Mouse (Mus musculus): Measurements from ENCODE around the gene Ccdc40. TPM values are rescaled to one million over a fixed set of nuclear protein-coding genes. Genes with fewer than 3 reads are reported as not detected.

The Ccdc40 gene
- polyA plus RNA-seq, 1 experiment from 2014 or later, result 14.1 TPM

DNA sequence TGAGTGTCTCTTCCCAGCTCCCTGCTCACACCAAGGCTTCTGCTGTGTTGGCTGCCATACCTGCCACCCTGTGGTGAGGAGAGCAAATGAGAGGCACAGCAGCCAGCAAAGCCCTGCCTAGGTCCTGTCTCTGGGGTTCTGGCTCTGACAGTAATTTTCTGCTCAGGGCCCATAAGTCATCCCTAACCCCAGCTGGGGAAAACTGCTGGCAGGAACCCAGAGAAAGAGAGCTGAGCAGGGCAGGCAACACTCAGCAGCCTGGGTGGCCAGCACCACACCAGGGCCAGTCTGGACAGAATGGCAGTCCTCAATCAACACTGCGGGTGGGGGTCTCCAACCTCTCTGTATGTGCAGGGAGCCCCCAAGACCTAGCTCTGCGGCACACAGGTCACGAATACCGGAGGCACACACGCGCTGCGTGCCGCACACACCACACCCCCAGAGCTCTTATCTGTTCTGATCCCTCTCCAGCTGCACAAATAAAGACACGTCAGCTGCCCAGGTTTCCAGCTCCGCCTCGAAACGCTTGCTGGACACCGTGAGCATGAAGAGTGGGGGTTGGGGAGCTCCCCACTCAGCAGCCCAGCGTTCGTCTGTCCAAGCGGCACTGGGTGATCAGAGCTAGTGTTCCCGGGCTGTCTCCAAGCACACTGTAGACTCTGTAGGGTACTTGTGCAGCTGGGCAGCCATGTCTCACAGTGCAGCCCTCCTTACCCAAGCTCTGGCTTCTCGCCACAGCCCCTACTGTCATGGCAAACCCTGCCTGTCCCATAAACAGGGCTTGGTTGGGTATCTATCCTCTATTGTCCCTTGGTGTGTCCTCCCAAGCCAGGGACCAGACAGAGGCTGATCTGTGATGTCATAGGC lies 13.1 kb upstream of the Ccdc40 start:
- 4% methylated on average over 18 of the region's 18 CpGs for WGBS
- Histone ChIP-seq H3K4me1 (replicated peaks; ENCODE audit: control insufficient read depth, insufficient read depth, low read length) (peaks cover 49% of the 10 kb centered on the region), H3K4me3 (replicated peaks; ENCODE audit: low read length) (0 out of 2 replicates have a peak overlapping the region, but pooled peaks have one; percentile 9), H3K9ac (peak overlapping the region; percentile 51), H3K27ac (peak overlapping the region; percentile 92), H3K4me2 (replicated peaks) (peak overlapping the region; percentile 42), H3K27me3 (ENCODE audit: control insufficient read depth, insufficient read depth, low read length) (no peaks in the 10 kb centered on the region), H3K36me3 (replicated peaks; ENCODE audit: control insufficient read depth, insufficient read depth) (no peaks in the 10 kb centered on the region), H3K9me3 (ENCODE audit: control insufficient read depth, low read length) (no peaks in the 10 kb centered on the region)
- ATAC-seq (ENCODE audit: low FRiP score), result peak; percentile 67
- peak; percentile 65 for DNase-seq (ENCODE audit: low spot score)

- Histone ChIP-seq H3K9me3 (ENCODE audit: control insufficient read depth, low read length) (no peaks in the 10 kb centered on the region), H3K36me3 (replicated peaks; ENCODE audit: control insufficient read depth, insufficient read depth) (no peaks in the 10 kb centered on the region), H3K27me3 (ENCODE audit: control insufficient read depth, insufficient read depth, low read length) (no peaks in the 10 kb centered on the region), H3K27ac (peak overlapping the region; percentile 92), H3K4me3 (replicated peaks; ENCODE audit: low read length) (no peak overlapping the region), H3K9ac (peak overlapping the region; percentile 51), H3K4me1 (replicated peaks; ENCODE audit: control insufficient read depth, insufficient read depth, low read length) (peaks cover 51% of the 10 kb centered on the region), H3K4me2 (replicated peaks) (peak overlapping the region; percentile 42)
- ATAC-seq (ENCODE audit: low FRiP score) (no peak), DNase-seq (ENCODE audit: low spot score) (no peak)
- 23% methylated on average over 9 of the region's 9 CpGs for WGBS
These were observed 12.4 kb upstream of the Ccdc40 start for GRCm38 (mm10) chr11:119215905-119216507.

DNA sequence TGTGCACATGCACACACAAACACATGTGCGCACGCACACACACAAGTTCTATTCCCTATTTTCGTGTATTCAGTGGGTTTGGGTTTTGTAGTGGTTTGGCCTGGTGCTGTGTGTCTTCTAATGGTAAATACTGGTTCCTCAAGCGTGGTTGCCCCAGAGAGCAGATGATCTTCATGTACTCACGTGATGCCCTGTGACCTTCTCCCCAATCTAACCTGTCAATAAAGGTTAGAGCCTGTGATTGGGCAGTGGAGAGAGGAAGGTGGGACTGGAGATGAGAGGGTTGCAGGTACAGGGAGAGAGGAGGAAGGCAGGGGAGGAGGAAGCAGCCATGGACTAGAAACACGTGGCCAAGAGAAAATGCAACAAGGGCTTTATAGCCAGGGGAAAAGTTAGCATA lies 10.5 kb upstream of the Ccdc40 start:
- Histone ChIP-seq H3K36me3 (replicated peaks; ENCODE audit: control insufficient read depth, insufficient read depth) (no peaks in the 10 kb centered on the region), H3K4me3 (replicated peaks; ENCODE audit: low read length) (no peak overlapping the region), H3K27ac (no peak overlapping the region), H3K4me1 (replicated peaks; ENCODE audit: control insufficient read depth, insufficient read depth, low read length) (peaks cover 65% of the 10 kb centered on the region), H3K9me3 (ENCODE audit: control insufficient read depth, low read length) (no peaks in the 10 kb centered on the region), H3K27me3 (ENCODE audit: control insufficient read depth, insufficient read depth, low read length) (no peaks in the 10 kb centered on the region), H3K4me2 (replicated peaks) (no peak overlapping the region), H3K9ac (no peak overlapping the region)
- 94% methylated on average over 6 of the region's 6 CpGs for WGBS
- no peak for DNase-seq (ENCODE audit: low spot score)
- ATAC-seq (ENCODE audit: low FRiP score), result no peak

DNA sequence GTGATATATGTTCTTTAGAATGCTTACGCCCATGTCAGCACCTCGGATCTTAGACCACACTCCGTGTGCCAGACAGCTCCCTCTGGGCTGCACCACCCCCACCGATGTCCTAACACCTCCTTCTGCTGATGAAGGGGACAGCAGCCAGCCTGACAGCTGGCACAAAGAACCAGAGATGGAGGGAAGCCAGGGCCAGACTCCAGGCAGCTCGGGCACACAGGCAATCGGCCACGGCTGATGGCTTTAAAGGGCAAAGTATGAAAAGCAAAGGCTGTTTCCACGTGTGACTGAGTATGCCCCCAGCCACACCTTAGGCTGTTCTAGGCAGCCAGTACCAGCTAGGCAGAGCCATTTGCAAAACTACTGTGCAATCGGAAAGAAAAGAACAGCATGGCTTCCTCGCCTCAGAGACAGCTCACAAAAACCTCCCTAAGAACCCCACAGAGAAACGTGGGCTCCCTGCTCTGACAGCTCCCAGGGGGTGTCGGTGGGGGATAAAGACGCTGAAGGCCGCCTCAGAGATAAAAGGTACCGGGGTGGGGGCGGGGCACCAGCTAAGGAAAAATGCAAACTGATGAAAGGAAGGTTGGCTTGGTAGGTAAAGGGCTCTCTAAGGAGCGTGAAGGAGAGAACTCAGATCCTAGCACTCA lies 8.4 kb upstream of the Ccdc40 start:
- Histone ChIP-seq H3K4me2 (replicated peaks) (peak overlapping the region; percentile 41), H3K27ac (peak overlapping the region; percentile 73), H3K4me1 (replicated peaks; ENCODE audit: control insufficient read depth, insufficient read depth, low read length) (peaks cover 73% of the 10 kb centered on the region), H3K4me3 (replicated peaks; ENCODE audit: low read length) (no peak overlapping the region), H3K9me3 (ENCODE audit: control insufficient read depth, low read length) (no peaks in the 10 kb centered on the region), H3K27me3 (ENCODE audit: control insufficient read depth, insufficient read depth, low read length) (no peaks in the 10 kb centered on the region), H3K9ac (peak overlapping the region; percentile 44), H3K36me3 (replicated peaks; ENCODE audit: control insufficient read depth, insufficient read depth) (no peaks in the 10 kb centered on the region)
- DNase-seq (ENCODE audit: low spot score) (peak; percentile 66), ATAC-seq (ENCODE audit: low FRiP score) (no peak; the same call in 1 of the 2 replicates)
- WGBS, result 7% methylated on average over 17 of the region's 17 CpGs

DNA sequence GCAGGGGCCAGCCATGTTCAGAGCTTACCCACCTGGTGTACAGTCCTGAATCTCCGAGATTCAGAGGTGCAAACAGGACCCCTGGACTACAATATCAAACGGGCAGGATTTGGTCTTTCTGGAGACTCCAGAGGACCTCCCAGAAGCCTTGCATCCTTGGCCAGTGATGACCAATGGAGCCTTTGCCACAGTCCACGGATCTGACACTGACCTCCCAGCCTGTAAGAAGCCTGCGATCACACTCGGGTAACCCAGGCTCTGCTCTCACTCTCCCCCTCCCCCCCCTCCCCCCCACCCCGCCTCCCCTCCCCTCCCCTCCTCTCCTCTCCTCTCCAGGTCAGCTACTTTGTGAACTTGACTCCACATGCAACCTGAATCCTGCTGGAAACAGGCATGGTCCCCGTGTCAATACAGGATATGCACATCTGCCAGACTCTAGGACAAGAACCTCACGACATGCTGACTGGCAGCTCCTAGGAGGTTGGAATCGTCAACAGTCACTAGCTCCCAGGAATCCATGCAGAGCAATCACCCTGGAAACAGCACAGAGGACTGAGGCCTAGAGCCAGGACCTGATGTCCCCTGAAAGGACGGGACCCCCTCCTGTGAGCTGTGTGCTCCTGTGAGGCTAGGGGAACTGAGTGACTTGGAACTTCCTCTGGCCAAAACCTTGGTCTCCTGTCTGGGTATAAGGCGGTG lies 6.4 kb upstream of the Ccdc40 start:
- H3K4me3 ChIP-seq (replicated peaks; ENCODE audit: low read length), result no peak overlapping the region
- no peak overlapping the region for H3K9ac ChIP-seq
- H3K4me2 ChIP-seq (replicated peaks), result no peak overlapping the region
- 31% methylated on average over 10 of the region's 11 CpGs for WGBS
- ATAC-seq (ENCODE audit: low FRiP score), result no peak
- H3K4me1 ChIP-seq (replicated peaks; ENCODE audit: control insufficient read depth, insufficient read depth, low read length), result peaks cover 71% of the 10 kb centered on the region
- H3K27me3 ChIP-seq (ENCODE audit: control insufficient read depth, insufficient read depth, low read length), result no peaks in the 10 kb centered on the region
- H3K36me3 ChIP-seq (replicated peaks; ENCODE audit: control insufficient read depth, insufficient read depth), result no peaks in the 10 kb centered on the region
- DNase-seq (ENCODE audit: low spot score), result no peak
- no peaks in the 10 kb centered on the region for H3K9me3 ChIP-seq (ENCODE audit: control insufficient read depth, low read length)
- H3K27ac ChIP-seq, result no peak overlapping the region

DNA sequence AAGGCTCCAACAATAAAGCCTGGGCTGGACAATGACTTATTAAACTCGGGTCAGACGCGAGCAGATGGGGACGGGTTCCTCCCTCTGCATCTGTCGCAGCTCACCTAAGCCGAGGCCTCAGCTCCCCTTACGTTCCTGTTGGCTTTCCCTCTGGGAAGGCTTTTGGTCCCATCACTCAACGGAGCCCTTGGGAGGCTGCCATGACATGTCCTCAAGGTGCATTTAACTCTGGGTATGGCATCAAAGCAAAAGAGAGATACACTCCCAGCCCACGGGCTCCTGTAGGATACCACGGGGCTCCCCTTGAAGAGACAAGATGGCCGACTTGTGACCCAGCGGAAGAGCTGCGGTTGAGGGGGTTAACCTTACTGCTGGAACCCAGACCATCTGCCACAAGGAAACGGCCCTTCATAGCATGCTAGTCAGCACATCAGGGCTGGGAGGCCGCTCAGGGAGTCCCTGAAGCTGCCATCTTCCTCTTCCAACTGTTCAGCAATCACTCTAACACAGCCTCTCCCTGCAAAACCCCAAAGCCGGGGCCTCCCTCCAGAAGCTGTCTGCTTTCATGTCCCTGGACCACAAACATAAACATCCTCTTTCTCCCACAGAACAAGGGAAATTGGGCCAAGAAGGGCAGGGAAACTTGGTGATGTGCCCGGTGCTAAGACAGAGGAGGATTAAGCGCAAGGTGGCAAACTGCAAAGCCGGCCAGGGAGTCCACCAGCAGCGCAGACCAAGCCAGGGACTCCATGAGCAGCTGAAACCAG lies 5.1 kb upstream of the Ccdc40 start:
- Histone ChIP-seq H3K27ac (peak overlapping the region; percentile 29), H3K27me3 (ENCODE audit: control insufficient read depth, insufficient read depth, low read length) (no peaks in the 10 kb centered on the region), H3K4me1 (replicated peaks; ENCODE audit: control insufficient read depth, insufficient read depth, low read length) (peaks cover 73% of the 10 kb centered on the region), H3K36me3 (replicated peaks; ENCODE audit: control insufficient read depth, insufficient read depth) (no peaks in the 10 kb centered on the region), H3K9ac (no peak overlapping the region), H3K9me3 (ENCODE audit: control insufficient read depth, low read length) (no peaks in the 10 kb centered on the region), H3K4me3 (replicated peaks; ENCODE audit: low read length) (no peak overlapping the region), H3K4me2 (replicated peaks) (no peak overlapping the region)
- 70% methylated on average over 20 of the region's 20 CpGs for WGBS
- DNase-seq (ENCODE audit: low spot score) (no peak), ATAC-seq (ENCODE audit: low FRiP score) (no peak)

GRCm38 (mm10) chr11:119224926-119225325 lies 3.4 kb upstream of the Ccdc40 start:
- H3K36me3 ChIP-seq (replicated peaks; ENCODE audit: control insufficient read depth, insufficient read depth), result no peaks in the 10 kb centered on the region
- no peak for DNase-seq (ENCODE audit: low spot score)
- no peak for ATAC-seq (ENCODE audit: low FRiP score)
- H3K27me3 ChIP-seq (ENCODE audit: control insufficient read depth, insufficient read depth, low read length), result no peaks in the 10 kb centered on the region
- WGBS, result 90% methylated on average over 6 of the region's 6 CpGs
- H3K4me3 ChIP-seq (replicated peaks; ENCODE audit: low read length), result no peak overlapping the region
- no peaks in the 10 kb centered on the region for H3K9me3 ChIP-seq (ENCODE audit: control insufficient read depth, low read length)
- peak overlapping the region; percentile 3; the same call in 1 of the 2 replicates for H3K9ac ChIP-seq
- no peak overlapping the region for H3K4me2 ChIP-seq (replicated peaks)
- no peak overlapping the region for H3K27ac ChIP-seq
- peaks cover 75% of the 10 kb centered on the region for H3K4me1 ChIP-seq (replicated peaks; ENCODE audit: control insufficient read depth, insufficient read depth, low read length)

GRCm38 (mm10) chr11:119225634-119226033 lies 2.7 kb upstream of the Ccdc40 start:
- H3K27ac ChIP-seq, result no peak overlapping the region
- ATAC-seq (ENCODE audit: low FRiP score) (no peak), DNase-seq (ENCODE audit: low spot score) (no peak)
- H3K4me1 ChIP-seq (replicated peaks; ENCODE audit: control insufficient read depth, insufficient read depth, low read length), result peaks cover 75% of the 10 kb centered on the region
- 67% methylated on average over 8 of the region's 9 CpGs for WGBS
- no peaks in the 10 kb centered on the region for H3K36me3 ChIP-seq (replicated peaks; ENCODE audit: control insufficient read depth, insufficient read depth)
- H3K9ac ChIP-seq, result peak overlapping the region; percentile 5; the same call in 1 of the 2 replicates
- H3K4me2 ChIP-seq (replicated peaks), result peak overlapping the region; percentile 79; the same call in 1 of the 2 replicates
- H3K27me3 ChIP-seq (ENCODE audit: control insufficient read depth, insufficient read depth, low read length), result no peaks in the 10 kb centered on the region
- H3K9me3 ChIP-seq (ENCODE audit: control insufficient read depth, low read length), result no peaks in the 10 kb centered on the region
- no peak overlapping the region for H3K4me3 ChIP-seq (replicated peaks; ENCODE audit: low read length)
